Mouse (Mus musculus): Measurements from ENCODE around the gene Drp2. TPM values are rescaled to one million over a fixed set of nuclear protein-coding genes. Genes with fewer than 3 reads are reported as not detected.

Gene Drp2
- polyA plus RNA-seq, 1 experiment from 2014 or later, result 0.07 TPM

- H3K4me2 ChIP-seq (ENCODE audit: low read length), result no peak overlapping the region
- no peaks in the 10 kb centered on the region for H3K9me3 ChIP-seq (replicated peaks; ENCODE audit: low read length)
- no peak overlapping the region for H3K9ac ChIP-seq (ENCODE audit: low read depth, low read length)
- DNase-seq (ENCODE audit: low spot score) (no peak), ATAC-seq (replicated peaks; ENCODE audit: low FRiP score, low read depth) (no peak)
- no peaks in the 10 kb centered on the region for H3K27me3 ChIP-seq (ENCODE audit: insufficient read depth, low read length)
- no peak overlapping the region for H3K27ac ChIP-seq
- 35% methylated on average over 1 of the region's 1 CpGs for WGBS
- no peak overlapping the region for H3K4me3 ChIP-seq (replicated peaks; ENCODE audit: low read depth, low read length)
- no peaks in the 10 kb centered on the region for H3K36me3 ChIP-seq (ENCODE audit: insufficient read depth, low read length)
- no peaks in the 10 kb centered on the region for H3K4me1 ChIP-seq (replicated peaks; ENCODE audit: insufficient read depth, low read length)
- no peak for TF ChIP-seq CTCF (IDR thresholded peaks at IDR 0.05; ENCODE audit: low read depth)
Measured at GRCm38 (mm10) chrX:134374190-134374589, 30.2 kb upstream of the Drp2 start.

DNA sequence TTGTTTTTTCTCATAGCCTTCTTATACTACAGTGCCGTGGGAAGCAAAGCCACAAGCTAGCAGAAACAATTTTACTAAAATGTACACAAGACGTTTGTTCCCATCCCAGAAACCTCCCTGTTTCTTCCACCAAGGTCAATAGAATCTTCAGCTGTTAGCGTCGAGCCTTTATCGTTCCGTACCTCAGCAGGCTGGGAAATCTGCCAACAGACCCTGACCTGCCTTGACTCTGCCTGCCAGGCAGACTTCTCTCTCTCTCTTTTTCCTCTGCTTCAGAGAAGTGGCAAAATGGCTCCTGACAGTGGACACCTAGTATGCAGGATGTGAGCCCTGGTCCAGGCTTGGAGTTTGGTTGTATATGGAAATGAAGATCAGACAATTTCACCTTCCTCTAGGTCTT lies 19.5 kb upstream of the Drp2 start:
- Histone ChIP-seq H3K27ac (no peak overlapping the region), H3K27me3 (ENCODE audit: insufficient read depth, low read length) (no peaks in the 10 kb centered on the region), H3K4me2 (ENCODE audit: low read length) (no peak overlapping the region), H3K4me1 (replicated peaks; ENCODE audit: insufficient read depth, low read length) (no peaks in the 10 kb centered on the region), H3K4me3 (replicated peaks; ENCODE audit: low read depth, low read length) (no peak overlapping the region), H3K9me3 (replicated peaks; ENCODE audit: low read length) (no peaks in the 10 kb centered on the region), H3K9ac (ENCODE audit: low read depth, low read length) (no peak overlapping the region), H3K36me3 (ENCODE audit: insufficient read depth, low read length) (no peaks in the 10 kb centered on the region)
- ATAC-seq (replicated peaks; ENCODE audit: low FRiP score, low read depth) (no peak), DNase-seq (ENCODE audit: low spot score) (no peak)
- no peak for TF ChIP-seq CTCF (IDR thresholded peaks at IDR 0.05; ENCODE audit: low read depth)
- 69% methylated on average over 6 of the region's 6 CpGs for whole genome bisulfite sequencing

- 61% methylated on average over 2 of the region's 2 CpGs for WGBS
- DNase-seq (ENCODE audit: low spot score) (no peak), ATAC-seq (replicated peaks; ENCODE audit: low FRiP score, low read depth) (no peak)
- H3K27me3 ChIP-seq (ENCODE audit: insufficient read depth, low read length), result no peaks in the 10 kb centered on the region
- H3K9ac ChIP-seq (ENCODE audit: low read depth, low read length), result no peak overlapping the region
- H3K36me3 ChIP-seq (ENCODE audit: insufficient read depth, low read length), result no peaks in the 10 kb centered on the region
- TF ChIP-seq CTCF (IDR thresholded peaks at IDR 0.05; ENCODE audit: low read depth), result no peak
- H3K9me3 ChIP-seq (replicated peaks; ENCODE audit: low read length), result no peaks in the 10 kb centered on the region
- no peaks in the 10 kb centered on the region for H3K4me1 ChIP-seq (replicated peaks; ENCODE audit: insufficient read depth, low read length)
- no peak overlapping the region for H3K4me3 ChIP-seq (replicated peaks; ENCODE audit: low read depth, low read length)
- H3K27ac ChIP-seq, result no peak overlapping the region
- H3K4me2 ChIP-seq (ENCODE audit: low read length), result no peak overlapping the region
Measured at GRCm38 (mm10) chrX:134398972-134399371, 5.4 kb upstream of the Drp2 start.

- no peak for TF ChIP-seq CTCF (IDR thresholded peaks at IDR 0.05; ENCODE audit: low read depth)
- ATAC-seq (replicated peaks; ENCODE audit: low FRiP score, low read depth), result no peak
- Histone ChIP-seq H3K9me3 (replicated peaks; ENCODE audit: low read length) (no peaks in the 10 kb centered on the region), H3K4me3 (replicated peaks; ENCODE audit: low read depth, low read length) (peak overlapping the region; percentile 28), H3K27ac (no peak overlapping the region), H3K27me3 (ENCODE audit: insufficient read depth, low read length) (no peaks in the 10 kb centered on the region), H3K4me2 (ENCODE audit: low read length) (peak overlapping the region; percentile 55), H3K9ac (ENCODE audit: low read depth, low read length) (no peak overlapping the region), H3K4me1 (replicated peaks; ENCODE audit: insufficient read depth, low read length) (no peaks in the 10 kb centered on the region), H3K36me3 (ENCODE audit: insufficient read depth, low read length) (no peaks in the 10 kb centered on the region)
- 23% methylated on average over 12 of the region's 14 CpGs for WGBS
- peak; percentile 8 for DNase-seq (ENCODE audit: low spot score)
Measured at GRCm38 (mm10) chrX:134404584-134404955, 219 bp downstream of the Drp2 start.

- no peak overlapping the region for H3K4me2 ChIP-seq (ENCODE audit: low read length)
- no peak overlapping the region for H3K9ac ChIP-seq (ENCODE audit: low read depth, low read length)
- WGBS, result 83% methylated on average over 6 of the region's 6 CpGs
- H3K36me3 ChIP-seq (ENCODE audit: insufficient read depth, low read length), result no peaks in the 10 kb centered on the region
- no peak for TF ChIP-seq CTCF (IDR thresholded peaks at IDR 0.05; ENCODE audit: low read depth)
- ATAC-seq (replicated peaks; ENCODE audit: low FRiP score, low read depth) (no peak), DNase-seq (ENCODE audit: low spot score) (no peak)
- no peaks in the 10 kb centered on the region for H3K4me1 ChIP-seq (replicated peaks; ENCODE audit: insufficient read depth, low read length)
- no peaks in the 10 kb centered on the region for H3K9me3 ChIP-seq (replicated peaks; ENCODE audit: low read length)
- H3K27ac ChIP-seq, result no peak overlapping the region
- H3K4me3 ChIP-seq (replicated peaks; ENCODE audit: low read depth, low read length), result no peak overlapping the region
- H3K27me3 ChIP-seq (ENCODE audit: insufficient read depth, low read length), result no peaks in the 10 kb centered on the region
Measured at GRCm38 (mm10) chrX:134409354-134409900, 5.1 kb downstream of the Drp2 start.

- Histone ChIP-seq H3K9ac (ENCODE audit: low read depth, low read length) (no peak overlapping the region), H3K9me3 (replicated peaks; ENCODE audit: low read length) (no peaks in the 10 kb centered on the region), H3K4me1 (replicated peaks; ENCODE audit: insufficient read depth, low read length) (no peaks in the 10 kb centered on the region), H3K4me3 (replicated peaks; ENCODE audit: low read depth, low read length) (no peak overlapping the region), H3K27ac (no peak overlapping the region), H3K4me2 (ENCODE audit: low read length) (no peak overlapping the region), H3K36me3 (ENCODE audit: insufficient read depth, low read length) (no peaks in the 10 kb centered on the region), H3K27me3 (ENCODE audit: insufficient read depth, low read length) (no peaks in the 10 kb centered on the region)
- TF ChIP-seq CTCF (IDR thresholded peaks at IDR 0.05; ENCODE audit: low read depth), result no peak
- no peak for DNase-seq (ENCODE audit: low spot score)
- WGBS, result 87% methylated on average over 1 of the region's 1 CpGs
- ATAC-seq (replicated peaks; ENCODE audit: low FRiP score, low read depth), result no peak
Measured at GRCm38 (mm10) chrX:134412096-134412495, 7.7 kb downstream of the Drp2 start.

DNA sequence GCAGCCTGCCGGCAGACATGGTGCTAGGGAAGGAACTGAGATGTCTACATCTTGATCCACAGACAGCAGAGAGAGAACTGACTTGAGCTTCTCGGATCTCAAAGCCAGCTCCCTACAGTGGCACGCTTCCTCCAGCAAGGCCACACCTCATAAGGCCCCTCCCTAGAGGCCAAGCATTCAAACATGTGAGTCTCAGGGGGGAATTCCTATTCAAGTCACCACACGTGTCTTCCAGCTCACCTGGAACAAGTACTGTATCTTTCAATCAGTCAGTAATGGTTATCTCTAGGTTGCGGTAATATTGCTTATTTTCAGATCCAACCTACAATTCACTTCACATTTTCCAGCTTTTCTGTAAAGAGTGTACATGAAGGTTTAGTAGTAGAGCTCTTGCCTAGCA lies 15.7 kb downstream of the Drp2 start:
- Histone ChIP-seq H3K27me3 (ENCODE audit: insufficient read depth, low read length) (no peaks in the 10 kb centered on the region), H3K9ac (ENCODE audit: low read depth, low read length) (no peak overlapping the region), H3K27ac (no peak overlapping the region), H3K9me3 (replicated peaks; ENCODE audit: low read length) (no peaks in the 10 kb centered on the region), H3K4me2 (ENCODE audit: low read length) (no peak overlapping the region), H3K36me3 (ENCODE audit: insufficient read depth, low read length) (no peaks in the 10 kb centered on the region), H3K4me1 (replicated peaks; ENCODE audit: insufficient read depth, low read length) (no peaks in the 10 kb centered on the region), H3K4me3 (replicated peaks; ENCODE audit: low read depth, low read length) (no peak overlapping the region)
- DNase-seq (ENCODE audit: low spot score), result no peak
- TF ChIP-seq CTCF (IDR thresholded peaks at IDR 0.05; ENCODE audit: low read depth), result no peak
- 87% methylated on average over 5 of the region's 5 CpGs for WGBS
- ATAC-seq (replicated peaks; ENCODE audit: low FRiP score, low read depth), result no peak

All from kidney, postnatal 0 days (tissue).